Mouse (Mus musculus) embryo, embryonic 10.5 days (tissue): ENCODE measurements around the gene Mup14.
"Not testable (repeated sequence)": the region's sequence is repeated elsewhere in the genome, so short reads cannot be mapped to it uniquely, and the experiment has no call there.

Experiments used
- DNase-seq: peaks from one replicate; pipeline ENCODE4 v3.0.0-alpha.2; 2015; ENCODE audit warnings: low spot score

Gene Mup14

GRCm38 (mm10) chr4:61303900-61304299 lies at the start of gene Mup14:
TSS of gene Mup14 (minus strand) at chr4:61304000.
- not testable (repeated sequence) for DNase-seq

GRCm38 (mm10) chr4:61338108-61338507 lies 34.3 kb upstream of the Mup14 start:
- DNase-seq = not testable (repeated sequence)
